Mouse (Mus musculus) heart, embryonic 13.5 days (tissue): ENCODE data around the gene Gm20509. TPM values are rescaled to one million over a fixed set of nuclear protein-coding genes. Genes with fewer than 3 reads are reported as not detected.

ENCODE experiments used
- ATAC-seq: fragments of 200-750 bp; cut with Nextera tagmentation; 2 replicates; pipeline ENCODE4 v1.8.0; 2017; ENCODE audit warnings: moderate TSS enrichment; ENCODE audit not compliant: insufficient number of reproducible peaks, low FRiP score, low TSS enrichment; ENCODE audit errors: extremely low read depth
- H3K27ac ChIP-seq: fragments of 300-500 bp; sonication (generic); replicated peaks from 2 replicates; pipeline ENCODE4 v1.5.1; 2015; ENCODE audit warnings: moderate library complexity, mild to moderate bottlenecking, inconsistent platforms
- H3K27me3 ChIP-seq: fragments of 300-500 bp; sonication (generic); replicated peaks from 2 replicates; pipeline ENCODE4 v1.6.1; 2015; ENCODE audit warnings: mild to moderate bottlenecking, inconsistent platforms
- H3K36me3 ChIP-seq: fragments of 300-500 bp; sonication (generic); 2 replicates; pipeline ENCODE4 v1.6.1; 2015; ENCODE audit warnings: mild to moderate bottlenecking, inconsistent platforms
- H3K4me1 ChIP-seq: fragments of 300-500 bp; sonication (generic); 2 replicates; pipeline ENCODE4 v1.6.1; 2015; ENCODE audit warnings: inconsistent platforms
- H3K4me2 ChIP-seq: fragments of 300-500 bp; sonication (generic); 2 replicates; pipeline ENCODE4 v1.6.1; 2015; ENCODE audit warnings: inconsistent platforms, mild to moderate bottlenecking, moderate library complexity
- H3K4me3 ChIP-seq: fragments of 300-500 bp; sonication (generic); 2 replicates; pipeline ENCODE4 v1.5.1; 2015; ENCODE audit warnings: moderate library complexity, mild to moderate bottlenecking, inconsistent platforms
- H3K9ac ChIP-seq: fragments of 300-500 bp; sonication (generic); 2 replicates; pipeline ENCODE4 v1.6.1; 2015; ENCODE audit warnings: inconsistent platforms, mild to moderate bottlenecking, moderate library complexity
- H3K9me3 ChIP-seq: fragments of 300-500 bp; sonication (generic); 2 replicates; pipeline ENCODE4 v1.6.1; 2016; ENCODE audit warnings: inconsistent platforms
- WGBS: fragments of 180-500 bp; shearing (Covaris S2); methylation state at CpG from one replicate; pipeline ENCODE4 v1.1.7; 2015; ENCODE audit warnings: mixed read lengths; 5-methylcytosine and 5-hydroxymethylcytosine counted together
- polyA plus RNA-seq: library from polyadenylated mRNA; unstranded; fragments of >200 nt; fragmentation: Nextera tagmentation; extraction: Ambion mirVana; gene quantifications from 2 replicates; pipeline ENCODE4 v1.2.1, GENCODE M21; 2015

The Gm20509 gene
- polyA plus RNA-seq, 1 experiment from 2014 or later: not detected

GRCm38 (mm10) chr9:73079801-73080325 is 22.4 kb upstream of the Gm20509 start:
- Histone ChIP-seq H3K27me3 (no peaks in the 10 kb centered on the region), H3K4me2 (no peak overlapping the region), H3K9ac (no peak overlapping the region), H3K4me3 (no peak overlapping the region), H3K36me3 (no peaks in the 10 kb centered on the region), H3K27ac (no peak overlapping the region), H3K4me1 (no peaks in the 10 kb centered on the region), H3K9me3 (no peaks in the 10 kb centered on the region)
- no peak for ATAC-seq
- 50% methylated on average over 7 of the region's 7 CpGs for WGBS

DNA sequence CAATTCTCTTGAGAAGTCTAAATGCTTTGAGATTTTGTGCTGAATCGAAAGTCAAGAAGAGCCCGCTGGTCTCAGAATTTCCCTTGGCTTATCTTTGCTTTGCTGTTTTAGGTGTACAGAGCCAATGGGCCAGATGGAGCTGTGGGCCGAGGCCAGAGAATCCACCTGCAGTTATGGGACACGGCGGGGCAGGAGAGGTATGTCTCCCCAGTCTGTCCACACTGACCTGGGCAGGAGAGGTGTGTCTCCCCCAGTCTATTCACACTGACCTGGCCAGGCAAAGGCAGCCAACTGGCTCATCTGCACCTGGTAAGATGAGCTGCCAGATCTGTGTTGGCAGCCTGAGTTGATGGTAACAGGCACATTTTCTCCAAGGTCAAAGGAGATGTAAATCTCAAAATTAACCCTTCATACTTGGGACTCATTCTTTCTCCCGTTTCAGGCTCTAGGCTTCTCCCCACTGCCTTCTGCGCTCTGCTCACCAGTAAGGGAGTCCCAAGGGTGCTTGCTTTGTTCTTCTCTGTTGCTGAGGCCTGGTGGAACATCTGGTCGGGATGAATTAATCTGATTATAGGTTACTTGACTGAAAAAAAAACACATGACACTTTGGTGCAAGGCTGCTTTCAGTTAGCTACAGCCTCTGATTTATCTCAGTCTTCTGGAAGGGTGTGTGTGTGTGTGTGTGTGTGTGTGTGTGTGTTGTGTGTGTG is 19.8 kb upstream of the Gm20509 start:
- Histone ChIP-seq H3K27ac (no peak overlapping the region), H3K4me1 (peaks cover 7% of the 10 kb centered on the region; the same call in 1 of the 2 replicates), H3K9ac (no peak overlapping the region), H3K4me2 (no peak overlapping the region), H3K4me3 (no peak overlapping the region), H3K27me3 (no peaks in the 10 kb centered on the region), H3K36me3 (no peaks in the 10 kb centered on the region), H3K9me3 (no peaks in the 10 kb centered on the region)
- ATAC-seq: no peak
- 75% methylated on average over 8 of the region's 8 CpGs for WGBS

DNA sequence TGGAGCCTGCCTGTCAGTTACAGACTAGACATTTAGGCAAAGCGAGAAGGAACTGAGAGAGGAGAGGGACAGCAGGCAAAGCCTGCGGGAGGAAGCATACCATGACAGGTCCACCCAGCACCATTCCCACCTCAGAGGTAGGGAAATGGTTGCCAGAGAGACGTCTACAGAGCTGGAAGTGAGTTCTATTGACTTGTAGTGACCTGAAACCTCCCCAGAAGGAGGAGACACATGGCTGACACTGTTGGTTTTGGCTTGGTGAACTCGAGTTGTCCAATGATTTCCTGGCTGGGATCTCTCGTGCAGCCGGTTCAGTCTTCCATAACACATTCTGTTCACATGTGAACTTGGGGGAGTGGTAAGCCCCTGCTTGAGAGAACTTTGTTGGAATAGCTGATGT is 18.3 kb upstream of the Gm20509 start:
- H3K4me1 ChIP-seq: peaks cover 7% of the 10 kb centered on the region; the same call in 1 of the 2 replicates
- H3K27ac ChIP-seq: no peak overlapping the region
- no peaks in the 10 kb centered on the region for H3K36me3 ChIP-seq
- H3K27me3 ChIP-seq: no peaks in the 10 kb centered on the region
- no peak overlapping the region for H3K4me2 ChIP-seq
- ATAC-seq: no peak
- no peaks in the 10 kb centered on the region for H3K9me3 ChIP-seq
- no peak overlapping the region for H3K9ac ChIP-seq
- WGBS: 55% methylated on average over 6 of the region's 6 CpGs
- no peak overlapping the region for H3K4me3 ChIP-seq

GRCm38 (mm10) chr9:73085845-73086244 is 16.4 kb upstream of the Gm20509 start:
- Histone ChIP-seq H3K36me3 (no peaks in the 10 kb centered on the region), H3K4me1 (peaks cover 7% of the 10 kb centered on the region; the same call in 1 of the 2 replicates), H3K4me2 (no peak overlapping the region), H3K27ac (no peak overlapping the region), H3K9me3 (no peaks in the 10 kb centered on the region), H3K9ac (no peak overlapping the region), H3K27me3 (no peaks in the 10 kb centered on the region), H3K4me3 (no peak overlapping the region)
- 42% methylated on average over 6 of the region's 6 CpGs for WGBS
- no peak for ATAC-seq

- no peaks in the 10 kb centered on the region for H3K36me3 ChIP-seq
- WGBS: 55% methylated on average over 8 of the region's 8 CpGs
Measured at GRCm38 (mm10) chr9:73087121-73087520, 15.1 kb upstream of the Gm20509 start.

GRCm38 (mm10) chr9:73087581-73087980 is 14.7 kb upstream of the Gm20509 start:
- no peaks in the 10 kb centered on the region for H3K36me3 ChIP-seq
- WGBS: 64% methylated on average over 5 of the region's 5 CpGs

More at GRCm38 (mm10) chr9:73087121-73087520, 15.1 kb upstream of the Gm20509 start:
- Histone ChIP-seq H3K9me3 (no peaks in the 10 kb centered on the region), H3K27ac (no peak overlapping the region), H3K4me1 (peaks cover 7% of the 10 kb centered on the region; the same call in 1 of the 2 replicates), H3K9ac (no peak overlapping the region), H3K4me2 (no peak overlapping the region), H3K27me3 (no peaks in the 10 kb centered on the region), H3K4me3 (no peak overlapping the region)
- ATAC-seq: no peak

GRCm38 (mm10) chr9:73089222-73089920 is 12.9 kb upstream of the Gm20509 start:
- WGBS: 60% methylated on average over 16 of the region's 16 CpGs

More at GRCm38 (mm10) chr9:73087581-73087980, 14.7 kb upstream of the Gm20509 start:
- Histone ChIP-seq H3K27ac (no peak overlapping the region), H3K4me1 (peaks cover 7% of the 10 kb centered on the region; the same call in 1 of the 2 replicates), H3K9ac (no peak overlapping the region), H3K9me3 (no peaks in the 10 kb centered on the region), H3K27me3 (peaks cover under 1% of the 10 kb centered on the region; the same call in 1 of the 2 replicates), H3K4me3 (no peak overlapping the region), H3K4me2 (no peak overlapping the region)
- no peak for ATAC-seq

GRCm38 (mm10) chr9:73090121-73090520 is 12.1 kb upstream of the Gm20509 start:
- no peak overlapping the region for H3K4me3 ChIP-seq
- H3K4me2 ChIP-seq: no peak overlapping the region
- H3K4me1 ChIP-seq: peaks cover 7% of the 10 kb centered on the region; the same call in 1 of the 2 replicates
- H3K27ac ChIP-seq: no peak overlapping the region
- no peaks in the 10 kb centered on the region for H3K36me3 ChIP-seq
- 72% methylated on average over 10 of the region's 10 CpGs for WGBS
- H3K27me3 ChIP-seq: peaks cover 15% of the 10 kb centered on the region
- no peak overlapping the region for H3K9ac ChIP-seq
- no peaks in the 10 kb centered on the region for H3K9me3 ChIP-seq
- no peak for ATAC-seq

More at GRCm38 (mm10) chr9:73089222-73089920, 12.9 kb upstream of the Gm20509 start:
- no peak overlapping the region for H3K4me3 ChIP-seq
- H3K27ac ChIP-seq: no peak overlapping the region
- peaks cover 7% of the 10 kb centered on the region; the same call in 1 of the 2 replicates for H3K4me1 ChIP-seq
- H3K9me3 ChIP-seq: no peaks in the 10 kb centered on the region
- H3K36me3 ChIP-seq: no peaks in the 10 kb centered on the region
- no peak overlapping the region for H3K9ac ChIP-seq
- H3K4me2 ChIP-seq: no peak overlapping the region
- H3K27me3 ChIP-seq: peaks cover 8% of the 10 kb centered on the region; the same call in 1 of the 2 replicates
- no peak for ATAC-seq

- 0% methylated on average over 1 of the region's 1 CpGs for WGBS
- peaks cover 23% of the 10 kb centered on the region for H3K27me3 ChIP-seq
Measured at GRCm38 (mm10) chr9:73091747-73092146, 10.5 kb upstream of the Gm20509 start.

DNA sequence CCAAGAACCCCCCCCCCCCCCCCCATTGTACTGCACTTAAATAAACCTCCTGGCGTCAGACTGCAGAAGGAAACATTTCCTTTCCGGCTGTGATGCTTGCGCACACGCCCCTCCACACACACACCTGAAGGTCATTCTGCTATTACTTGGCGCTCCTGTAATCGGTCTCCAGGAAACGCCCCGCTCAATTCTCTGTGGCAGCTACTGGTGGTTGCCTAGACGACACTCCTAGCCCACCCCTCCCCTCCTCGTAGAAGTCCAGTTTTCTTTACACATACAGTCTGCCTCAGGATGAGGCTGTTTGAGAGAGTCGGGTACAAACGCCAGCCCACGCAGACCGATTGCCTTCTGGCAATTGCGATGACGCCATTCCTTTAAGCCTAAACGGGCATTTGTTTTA is 7.7 kb upstream of the Gm20509 start:
- no peak for ATAC-seq
- no peak overlapping the region for H3K9ac ChIP-seq
- peaks cover 23% of the 10 kb centered on the region for H3K27me3 ChIP-seq
- WGBS: 42% methylated on average over 17 of the region's 17 CpGs
- no peaks in the 10 kb centered on the region for H3K4me1 ChIP-seq
- no peak overlapping the region for H3K4me3 ChIP-seq
- no peak overlapping the region for H3K4me2 ChIP-seq
- H3K27ac ChIP-seq: no peak overlapping the region
- H3K36me3 ChIP-seq: no peaks in the 10 kb centered on the region
- H3K9me3 ChIP-seq: no peaks in the 10 kb centered on the region

More at GRCm38 (mm10) chr9:73091747-73092146, 10.5 kb upstream of the Gm20509 start:
- no peak overlapping the region for H3K27ac ChIP-seq
- no peaks in the 10 kb centered on the region for H3K4me1 ChIP-seq
- H3K4me3 ChIP-seq: no peak overlapping the region
- no peak overlapping the region for H3K9ac ChIP-seq
- no peak overlapping the region for H3K4me2 ChIP-seq
- no peaks in the 10 kb centered on the region for H3K9me3 ChIP-seq
- no peaks in the 10 kb centered on the region for H3K36me3 ChIP-seq
- no peak for ATAC-seq

DNA sequence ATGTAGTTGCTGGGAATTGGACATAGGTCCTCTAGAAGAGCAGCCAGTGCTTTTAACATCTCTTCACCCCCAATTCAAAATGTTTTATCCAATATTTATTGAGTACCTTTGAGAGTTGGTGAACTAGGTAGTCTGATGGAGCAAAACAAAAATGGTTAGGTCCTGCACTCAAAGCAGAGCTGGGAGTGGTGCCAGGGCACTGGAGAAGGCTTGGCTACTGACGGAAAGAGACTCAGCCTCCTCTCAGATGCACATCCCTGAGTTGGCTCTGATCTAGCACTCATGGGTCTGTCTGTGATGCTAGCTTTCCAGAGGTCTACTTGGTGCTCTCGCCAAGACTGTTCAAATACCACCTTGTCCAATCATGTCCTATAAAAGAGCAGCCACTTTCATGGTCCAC is 4.4 kb upstream of the Gm20509 start:
- Histone ChIP-seq H3K36me3 (no peaks in the 10 kb centered on the region), H3K27ac (no peak overlapping the region), H3K27me3 (peaks cover 37% of the 10 kb centered on the region), H3K9ac (no peak overlapping the region), H3K4me1 (no peaks in the 10 kb centered on the region), H3K9me3 (no peaks in the 10 kb centered on the region), H3K4me2 (no peak overlapping the region), H3K4me3 (no peak overlapping the region)
- 60% methylated on average over 2 of the region's 2 CpGs for WGBS
- no peak for ATAC-seq
